Mouse (Mus musculus): ENCODE measurements at regions not wholly inside any gene's neighbourhood (a gene's known extent, or its start where the extent isn't known, plus 50 kb on each side); places are given as distances from the start of the nearest gene placed in this dataset.

- Histone ChIP-seq H3K36me3 (replicated peaks; ENCODE audit: insufficient read depth, low read length) (no peaks in the 10 kb centered on the region), H3K9ac (replicated peaks) (no peak overlapping the region), H3K27ac (ENCODE audit: low read depth) (no peak overlapping the region), H3K27me3 (ENCODE audit: insufficient read depth, low read length) (no peaks in the 10 kb centered on the region), H3K9me3 (ENCODE audit: low read length) (no peaks in the 10 kb centered on the region), H3K4me1 (ENCODE audit: insufficient read depth) (no peaks in the 10 kb centered on the region; the same call in 1 of the 2 replicates), H3K4me2 (ENCODE audit: low read depth, low read length) (no peak overlapping the region), H3K4me3 (ENCODE audit: low read depth, low read length) (no peak overlapping the region)
- DNase-seq (no peak), ATAC-seq (no peak)
- WGBS (ENCODE audit: insufficient replicate concordance): 57% methylated on average over 4 of the region's 4 CpGs
- TF ChIP-seq EP300 (IDR thresholded peaks at IDR 0.05; ENCODE audit: low read depth) (no peak), CTCF (IDR thresholded peaks at IDR 0.05; ENCODE audit: low read depth) (no peak)
Observed at GRCm38 (mm10) chr10:37249511-37249910, 110.8 kb upstream of the Marcks start.

GRCm38 (mm10) chr10:37247121-37247520 is 108.4 kb upstream of the Marcks start:
- no peaks in the 10 kb centered on the region; the same call in 1 of the 2 replicates for H3K4me1 ChIP-seq (ENCODE audit: insufficient read depth)
- TF ChIP-seq EP300 (IDR thresholded peaks at IDR 0.05; ENCODE audit: low read depth) (no peak), CTCF (IDR thresholded peaks at IDR 0.05; ENCODE audit: low read depth) (no peak)
- ATAC-seq: peak; percentile 65; the same call in 1 of the 2 replicates
- H3K4me3 ChIP-seq (ENCODE audit: low read depth, low read length): no peak overlapping the region
- H3K27me3 ChIP-seq (ENCODE audit: insufficient read depth, low read length): no peaks in the 10 kb centered on the region
- no peak overlapping the region for H3K4me2 ChIP-seq (ENCODE audit: low read depth, low read length)
- no peaks in the 10 kb centered on the region for H3K36me3 ChIP-seq (replicated peaks; ENCODE audit: insufficient read depth, low read length)
- DNase-seq: peak; percentile 59
- no peak overlapping the region for H3K9ac ChIP-seq (replicated peaks)
- no peak overlapping the region for H3K27ac ChIP-seq (ENCODE audit: low read depth)
- no peaks in the 10 kb centered on the region for H3K9me3 ChIP-seq (ENCODE audit: low read length)

GRCm38 (mm10) chr10:37243136-37243535 is 104.4 kb upstream of the Marcks start:
- no peak overlapping the region for H3K4me3 ChIP-seq (ENCODE audit: low read depth, low read length)
- H3K4me2 ChIP-seq (ENCODE audit: low read depth, low read length): no peak overlapping the region
- TF ChIP-seq CTCF (IDR thresholded peaks at IDR 0.05; ENCODE audit: low read depth): no peak
- no peak for TF ChIP-seq EP300 (IDR thresholded peaks at IDR 0.05; ENCODE audit: low read depth)
- H3K4me1 ChIP-seq (ENCODE audit: insufficient read depth): no peaks in the 10 kb centered on the region
- 67% methylated on average over 2 of the region's 2 CpGs for WGBS (ENCODE audit: insufficient replicate concordance)
- no peak overlapping the region for H3K27ac ChIP-seq (ENCODE audit: low read depth)
- H3K9me3 ChIP-seq (ENCODE audit: low read length): no peaks in the 10 kb centered on the region
- ATAC-seq (no peak), DNase-seq (no peak)
- no peak overlapping the region for H3K9ac ChIP-seq (replicated peaks)
- H3K27me3 ChIP-seq (ENCODE audit: insufficient read depth, low read length): no peaks in the 10 kb centered on the region
- H3K36me3 ChIP-seq (replicated peaks; ENCODE audit: insufficient read depth, low read length): no peaks in the 10 kb centered on the region

- Histone ChIP-seq H3K4me3 (ENCODE audit: low read depth, low read length) (no peak overlapping the region), H3K36me3 (replicated peaks; ENCODE audit: insufficient read depth, low read length) (no peaks in the 10 kb centered on the region), H3K9ac (replicated peaks) (no peak overlapping the region), H3K4me2 (ENCODE audit: low read depth, low read length) (no peak overlapping the region), H3K27me3 (ENCODE audit: insufficient read depth, low read length) (no peaks in the 10 kb centered on the region), H3K27ac (ENCODE audit: low read depth) (no peak overlapping the region), H3K9me3 (ENCODE audit: low read length) (no peaks in the 10 kb centered on the region), H3K4me1 (ENCODE audit: insufficient read depth) (peaks cover 4% of the 10 kb centered on the region; the same call in 1 of the 2 replicates)
- DNase-seq (no peak), ATAC-seq (no peak)
- no peak for TF ChIP-seq CTCF (IDR thresholded peaks at IDR 0.05; ENCODE audit: low read depth)
- no peak for TF ChIP-seq EP300 (IDR thresholded peaks at IDR 0.05; ENCODE audit: low read depth)
- 72% methylated on average over 4 of the region's 4 CpGs for WGBS (ENCODE audit: insufficient replicate concordance)
Observed at GRCm38 (mm10) chr10:37241821-37242263, 103.1 kb upstream of the Marcks start.

GRCm38 (mm10) chr10:37240634-37241033 is 101.9 kb upstream of the Marcks start:
- no peaks in the 10 kb centered on the region for H3K36me3 ChIP-seq (replicated peaks; ENCODE audit: insufficient read depth, low read length)
- TF ChIP-seq EP300 (IDR thresholded peaks at IDR 0.05; ENCODE audit: low read depth) (no peak), CTCF (IDR thresholded peaks at IDR 0.05; ENCODE audit: low read depth) (no peak)
- H3K4me2 ChIP-seq (ENCODE audit: low read depth, low read length): no peak overlapping the region
- H3K9ac ChIP-seq (replicated peaks): no peak overlapping the region
- H3K27me3 ChIP-seq (ENCODE audit: insufficient read depth, low read length): no peaks in the 10 kb centered on the region
- peaks cover 13% of the 10 kb centered on the region; the same call in 1 of the 2 replicates for H3K4me1 ChIP-seq (ENCODE audit: insufficient read depth)
- DNase-seq (no peak), ATAC-seq (no peak)
- WGBS (ENCODE audit: insufficient replicate concordance): 68% methylated on average over 4 of the region's 4 CpGs
- H3K4me3 ChIP-seq (ENCODE audit: low read depth, low read length): no peak overlapping the region
- no peak overlapping the region for H3K27ac ChIP-seq (ENCODE audit: low read depth)
- no peaks in the 10 kb centered on the region for H3K9me3 ChIP-seq (ENCODE audit: low read length)

GRCm38 (mm10) chr10:37240201-37240600 is 101.5 kb upstream of the Marcks start:
- no peaks in the 10 kb centered on the region for H3K27me3 ChIP-seq (ENCODE audit: insufficient read depth, low read length)
- ATAC-seq (no peak), DNase-seq (no peak)
- H3K4me2 ChIP-seq (ENCODE audit: low read depth, low read length): no peak overlapping the region
- no peak for TF ChIP-seq CTCF (IDR thresholded peaks at IDR 0.05; ENCODE audit: low read depth)
- TF ChIP-seq EP300 (IDR thresholded peaks at IDR 0.05; ENCODE audit: low read depth): no peak
- H3K27ac ChIP-seq (ENCODE audit: low read depth): no peak overlapping the region
- H3K4me3 ChIP-seq (ENCODE audit: low read depth, low read length): no peak overlapping the region
- no peaks in the 10 kb centered on the region for H3K36me3 ChIP-seq (replicated peaks; ENCODE audit: insufficient read depth, low read length)
- no peak overlapping the region for H3K9ac ChIP-seq (replicated peaks)
- peaks cover 17% of the 10 kb centered on the region for H3K4me1 ChIP-seq (ENCODE audit: insufficient read depth)
- H3K9me3 ChIP-seq (ENCODE audit: low read length): no peaks in the 10 kb centered on the region
- 75% methylated on average over 3 of the region's 3 CpGs for WGBS (ENCODE audit: insufficient replicate concordance)
